Mouse (Mus musculus) embryo, embryonic 11 days (tissue): ENCODE results near the gene Clpx.
"Not testable (repeated sequence)": the region's sequence is repeated elsewhere in the genome, so short reads cannot be mapped to it uniquely, and the experiment has no call there.

Experiments
- DNase-seq: peaks from one replicate; pipeline ENCODE4 v3.0.0-alpha.2; 2015

Gene Clpx

GRCm38 (mm10) chr9:65292421-65292820, 1.6 kb upstream of the Clpx start:
- no peak for DNase-seq

- peak; percentile 16 for DNase-seq
Observed at GRCm38 (mm10) chr9:65293119-65293518, 941 bp upstream of the Clpx start.

- DNase-seq: no peak
Observed at GRCm38 (mm10) chr9:65293580-65293972, 484 bp upstream of the Clpx start.

- peak; percentile 22 for DNase-seq
Observed at GRCm38 (mm10) chr9:65294716-65295378, 787 bp downstream of the Clpx start.

GRCm38 (mm10) chr9:65297056-65297455, 3.0 kb downstream of the Clpx start:
- no peak for DNase-seq

- DNase-seq: no peak
Observed at GRCm38 (mm10) chr9:65298761-65299160, 4.7 kb downstream of the Clpx start.

- DNase-seq: no peak
Observed at GRCm38 (mm10) chr9:65299650-65300049, 5.6 kb downstream of the Clpx start.

- no peak for DNase-seq
Observed at GRCm38 (mm10) chr9:65302327-65302983, 8.4 kb downstream of the Clpx start.

- no peak for DNase-seq
Observed at GRCm38 (mm10) chr9:65303586-65303985, 9.5 kb downstream of the Clpx start.

GRCm38 (mm10) chr9:65304300-65304699, 10.2 kb downstream of the Clpx start:
- no peak for DNase-seq

- no peak for DNase-seq
Observed at GRCm38 (mm10) chr9:65306672-65307071, 12.6 kb downstream of the Clpx start.

GRCm38 (mm10) chr9:65308011-65308410, 14.0 kb downstream of the Clpx start:
- no peak for DNase-seq

GRCm38 (mm10) chr9:65312669-65313357, 18.8 kb downstream of the Clpx start:
- no peak for DNase-seq

- DNase-seq: no peak
Observed at GRCm38 (mm10) chr9:65313846-65314245, 19.8 kb downstream of the Clpx start.

GRCm38 (mm10) chr9:65322255-65322900, 28.3 kb downstream of the Clpx start:
- no peak for DNase-seq

- DNase-seq: no peak
Observed at GRCm38 (mm10) chr9:65325971-65326370, 31.9 kb downstream of the Clpx start.

GRCm38 (mm10) chr9:65327371-65327770, 33.3 kb downstream of the Clpx start:
- DNase-seq: no peak

- no peak for DNase-seq
Observed at GRCm38 (mm10) chr9:65333958-65334357, 39.9 kb downstream of the Clpx start.

- DNase-seq: no peak
Observed at GRCm38 (mm10) chr9:65339146-65339545, 45.1 kb downstream of the Clpx start.

- DNase-seq: no peak
Observed at GRCm38 (mm10) chr9:65340414-65340813, 46.4 kb downstream of the Clpx start.

- not testable (repeated sequence) for DNase-seq
Observed at GRCm38 (mm10) chr9:65345439-65345838, 51.4 kb downstream of the Clpx start.

GRCm38 (mm10) chr9:65345854-65346475, 51.9 kb downstream of the Clpx start, which contains the start of gene Pdcd7:
TSS of gene Pdcd7 (plus strand) at chr9:65346104.
- DNase-seq: peak; percentile 97
